Mouse (Mus musculus): ENCODE data around the gene Tmtc1. TPM values are rescaled to one million over a fixed set of nuclear protein-coding genes. Genes with fewer than 3 reads are reported as not detected.

The Tmtc1 gene
- total and polyA plus RNA-seq, 3 experiments, result 6.4 to 14.3 (median 9.8) TPM

DNA sequence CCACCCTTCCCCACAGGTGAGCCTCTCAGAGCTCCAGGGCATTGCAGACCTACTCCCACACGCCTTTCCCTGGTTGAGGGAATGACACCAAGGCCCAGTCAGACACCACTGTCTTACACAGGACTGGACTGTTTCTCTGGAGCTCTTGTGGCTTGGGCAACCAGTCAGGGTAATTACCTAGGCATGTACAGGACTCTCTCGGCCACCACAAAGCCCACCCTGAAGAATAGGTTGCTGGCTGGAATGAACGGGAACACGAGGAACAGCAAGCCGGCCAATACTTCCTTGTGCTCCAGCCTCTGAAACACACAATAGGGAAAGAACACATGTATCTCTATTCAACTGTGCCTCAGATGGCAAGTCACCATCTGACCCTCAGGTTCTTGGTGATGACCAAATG lies 138.4 kb downstream of the Tmtc1 start:
- DNase-seq, result peak; percentile 21

GRCm38 (mm10) chr6:148305191-148305590 lies 139.0 kb downstream of the Tmtc1 start:
- peak; percentile 73 for DNase-seq

DNA sequence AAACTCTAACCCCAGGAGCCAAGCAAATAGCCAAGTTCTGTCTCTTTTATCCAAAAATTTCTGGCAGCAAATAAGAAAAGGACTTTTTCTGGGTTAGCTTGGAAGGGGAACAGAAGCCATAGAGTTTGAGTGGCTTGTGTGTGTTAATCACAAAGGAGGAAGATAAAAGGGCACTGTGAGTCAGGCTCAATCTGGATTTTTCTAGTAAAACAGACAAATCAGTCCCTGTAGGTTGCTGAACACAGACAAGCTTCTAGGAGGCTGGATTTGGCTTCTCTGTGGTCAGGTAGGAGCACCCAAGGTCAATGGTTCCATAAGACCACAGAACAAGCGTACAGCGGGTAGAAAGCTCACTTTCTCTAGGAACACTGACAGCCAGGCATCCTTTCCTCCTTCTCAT lies 141.9 kb downstream of the Tmtc1 start:
- DNase-seq, result peak; percentile 40

DNA sequence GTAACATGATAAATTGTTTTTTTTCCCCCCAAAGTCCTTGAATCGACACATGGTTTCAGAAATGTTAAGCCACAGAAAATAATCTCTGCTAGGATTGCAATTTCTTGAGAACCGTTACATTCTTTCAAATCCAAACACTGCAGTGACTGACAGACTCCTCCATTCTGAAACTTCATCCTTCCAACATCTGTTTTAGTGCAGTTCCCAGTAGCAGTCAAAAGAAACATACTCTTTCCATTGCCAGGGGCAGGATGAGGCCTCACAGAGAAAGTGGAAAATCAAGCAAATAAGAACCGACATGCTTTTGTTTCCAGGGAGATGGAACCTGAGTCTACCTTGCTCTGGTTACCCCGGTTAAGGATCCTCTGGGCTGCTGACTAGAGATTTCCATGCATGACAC lies 147.1 kb downstream of the Tmtc1 start:
- no peak for DNase-seq

GRCm38 (mm10) chr6:148296418-148296817 lies 147.8 kb downstream of the Tmtc1 start:
- DNase-seq, result no peak

- DNase-seq, result no peak
Observed at GRCm38 (mm10) chr6:148294506-148294905, 149.7 kb downstream of the Tmtc1 start.

- DNase-seq, result no peak
Observed at GRCm38 (mm10) chr6:148290865-148291264, 153.3 kb downstream of the Tmtc1 start.

GRCm38 (mm10) chr6:148283224-148283881 lies 160.8 kb downstream of the Tmtc1 start:
- DNase-seq, result peak; percentile 46

GRCm38 (mm10) chr6:148279240-148279639 lies 164.9 kb downstream of the Tmtc1 start:
- no peak for DNase-seq

DNA sequence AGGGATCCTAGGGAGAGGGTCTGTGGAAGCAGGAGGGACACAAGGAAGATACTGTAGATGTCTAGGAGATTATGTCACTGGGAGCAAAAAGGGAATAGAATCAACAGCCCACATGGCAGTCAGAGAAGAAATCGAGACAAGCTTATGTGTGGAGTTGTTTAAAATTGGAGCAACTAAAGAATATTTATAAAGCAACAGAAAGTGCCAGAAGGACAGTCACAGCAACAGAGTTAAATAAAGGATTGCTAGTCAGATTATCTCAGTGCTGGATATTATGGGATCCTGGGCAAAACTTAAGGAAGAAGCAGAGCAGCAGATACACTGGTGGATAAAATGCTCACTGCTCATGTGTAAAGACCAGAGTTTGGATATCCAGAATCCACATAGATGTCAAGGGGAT lies 167.8 kb downstream of the Tmtc1 start:
- DNase-seq, result no peak

DNA sequence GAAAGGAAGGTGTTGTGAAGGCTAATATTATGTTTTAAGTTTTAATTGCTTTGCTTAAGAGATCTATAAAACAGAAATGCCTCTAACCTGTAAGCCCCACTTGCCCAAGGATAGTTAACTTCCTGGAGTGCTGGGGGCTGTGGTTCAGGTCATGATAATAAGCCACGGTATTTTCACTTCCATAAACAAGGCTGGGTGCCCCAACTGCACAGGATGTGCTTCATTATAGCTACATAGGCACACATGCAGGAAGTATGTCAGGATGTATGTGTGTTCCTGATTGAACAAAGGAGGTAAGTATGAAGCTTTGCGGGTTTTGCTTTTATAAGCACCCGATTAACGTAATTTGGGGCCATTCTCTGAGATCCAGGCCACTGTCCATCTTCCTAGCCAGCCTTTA lies 169.1 kb downstream of the Tmtc1 start:
- DNase-seq, result no peak

DNA sequence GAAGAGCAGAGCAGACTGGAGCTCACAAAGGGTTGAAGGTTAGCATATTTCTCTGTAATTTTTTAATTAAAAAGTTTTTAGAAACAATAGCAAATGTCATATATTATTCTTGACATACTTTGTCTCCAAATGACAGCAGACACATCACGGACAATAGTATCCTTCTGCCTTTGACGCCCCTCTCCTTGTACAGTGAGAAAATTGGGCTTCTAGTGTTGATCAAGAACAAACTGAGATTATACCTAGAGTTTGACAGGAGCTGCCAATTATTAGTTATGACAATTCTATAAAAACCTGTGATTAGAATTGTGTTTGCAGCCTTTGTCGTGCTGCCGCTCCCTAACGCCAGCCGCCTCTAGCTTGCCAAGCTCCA lies 183.5 kb downstream of the Tmtc1 start:
- DNase-seq, result no peak

- DNase-seq, result no peak
Observed at GRCm38 (mm10) chr6:148259979-148260728, 184.0 kb downstream of the Tmtc1 start.

GRCm38 (mm10) chr6:148259074-148259473 lies 185.1 kb downstream of the Tmtc1 start:
- no peak for DNase-seq

DNA sequence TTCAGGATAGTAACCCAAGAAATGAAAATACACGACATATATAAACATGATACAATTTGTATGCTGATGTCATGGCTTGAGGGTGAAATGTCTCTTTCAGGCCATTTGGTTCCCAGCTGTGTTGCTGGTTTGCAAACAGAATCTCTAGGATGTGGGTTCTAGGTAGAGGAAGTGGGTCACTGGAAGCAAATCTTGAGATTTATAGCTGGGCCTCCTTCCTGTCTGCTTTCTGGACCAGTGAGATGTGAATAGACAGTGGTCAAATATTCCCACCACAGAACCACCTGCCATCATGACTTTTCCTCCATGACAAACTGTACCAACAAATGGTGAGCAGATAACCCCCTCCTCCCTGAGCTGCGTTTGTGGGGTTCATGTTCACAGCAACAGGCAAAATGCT lies 186.4 kb downstream of the Tmtc1 start:
- DNase-seq, result no peak

DNA sequence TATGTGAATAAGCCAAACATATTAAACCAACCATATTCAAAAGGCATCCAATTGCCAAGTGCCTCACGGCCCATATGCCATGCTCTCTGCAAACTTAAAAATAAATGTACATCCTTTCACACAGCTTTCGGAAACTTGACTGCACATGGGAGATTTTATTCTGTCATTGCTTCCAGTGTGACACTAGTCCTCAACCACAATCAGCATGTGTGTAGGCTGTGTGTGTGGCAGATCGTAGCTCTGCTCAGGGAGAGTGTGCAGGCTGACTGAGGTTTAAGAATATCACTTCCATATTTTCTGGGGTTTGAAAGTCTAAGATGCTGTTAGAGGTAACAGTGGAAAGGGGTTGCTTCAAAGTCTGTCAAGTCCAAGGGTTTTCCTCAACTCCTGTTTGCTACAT lies 188.1 kb downstream of the Tmtc1 start:
- no peak for DNase-seq

- no peak for DNase-seq
Observed at GRCm38 (mm10) chr6:148255395-148256053, 188.7 kb downstream of the Tmtc1 start.

- no peak for DNase-seq
Observed at GRCm38 (mm10) chr6:148249221-148249620, 195.0 kb downstream of the Tmtc1 start.

DNA sequence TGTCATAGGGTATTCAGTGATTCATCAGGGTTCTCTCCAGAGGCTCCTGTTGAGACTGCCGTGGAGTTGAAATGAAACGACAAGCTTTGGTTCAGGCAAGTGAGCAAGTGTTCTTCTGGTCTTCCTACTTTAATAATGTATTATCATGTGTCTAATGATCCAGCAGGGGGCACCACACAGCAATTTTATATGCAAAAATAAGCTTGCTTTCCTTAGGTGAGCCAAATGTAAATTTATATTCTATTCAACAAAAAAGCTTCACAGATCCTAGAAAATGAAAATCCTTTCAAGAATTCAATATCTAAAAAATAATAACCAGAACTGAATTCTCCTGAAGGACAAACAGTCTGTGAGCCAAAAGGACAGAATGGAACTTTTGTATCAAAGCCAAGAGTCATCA lies 195.6 kb downstream of the Tmtc1 start:
- peak; percentile 33 for DNase-seq

GRCm38 (mm10) chr6:148246544-148246943 lies 197.6 kb downstream of the Tmtc1 start:
- DNase-seq, result no peak

GRCm38 (mm10) chr6:148244836-148245235 lies 199.4 kb downstream of the Tmtc1 start:
- DNase-seq, result no peak

GRCm38 (mm10) chr6:148242304-148242703 lies 201.9 kb downstream of the Tmtc1 start:
- DNase-seq, result no peak

- DNase-seq, result no peak
Observed at GRCm38 (mm10) chr6:148241685-148242084, 202.5 kb downstream of the Tmtc1 start.

Data from adrenal gland, adult 2 months (tissue).